Mouse (Mus musculus): Measurements from ENCODE around the gene Klhl31.

GRCm38 (mm10) chr9:77632432-77632831 lies 3.9 kb upstream of the Klhl31 start:
- TF ChIP-seq POLR2A (IDR thresholded peaks at IDR 0.05; ENCODE audit: control insufficient read depth, extremely low read depth, insufficient read depth, low read length, poor library complexity) (no peak), CTCF (IDR thresholded peaks at IDR 0.05; ENCODE audit: borderline replicate concordance, control insufficient read depth, extremely low read depth, insufficient read depth, low read length, poor library complexity) (no peak)

All from thymus, adult 2 months (tissue).